Mouse (Mus musculus) midbrain, embryonic 16.5 days (tissue): ENCODE measurements around the gene Polg2. TPM values are rescaled to one million over a fixed set of nuclear protein-coding genes. Genes with fewer than 3 reads are reported as not detected.
A peak's percentile ranks its signal among the peaks of the same experiment; 100 is the strongest.

Experiments
- ATAC-seq: fragments of 200-750 bp; cut with Nextera tagmentation; 2 replicates; pipeline ENCODE4 v1.8.0; 2017; ENCODE audit warnings: moderate TSS enrichment
- H3K27ac ChIP-seq: fragments of 300-500 bp; sonication (generic); 2 replicates; pipeline ENCODE4 v1.5.1; 2014; ENCODE audit warnings: mild to moderate bottlenecking, low read length, mixed read lengths
- H3K27me3 ChIP-seq: fragments of 300-500 bp; sonication (generic); 2 replicates; pipeline ENCODE4 v1.6.1; 2014; ENCODE audit warnings: low read depth, low read length, mixed read lengths; ENCODE audit not compliant: control insufficient read depth, insufficient read depth
- H3K36me3 ChIP-seq: fragments of 300-500 bp; sonication (generic); 2 replicates; pipeline ENCODE4 v1.6.1; 2014; ENCODE audit warnings: mild to moderate bottlenecking, low read length, moderate library complexity, mixed read lengths; ENCODE audit not compliant: control insufficient read depth, insufficient read depth
- H3K4me1 ChIP-seq: fragments of 300-500 bp; sonication (generic); 2 replicates; pipeline ENCODE4 v1.6.1; 2014; ENCODE audit warnings: mild to moderate bottlenecking, low read length, mixed read lengths; ENCODE audit not compliant: control insufficient read depth, insufficient read depth
- H3K4me2 ChIP-seq: fragments of 300-500 bp; sonication (generic); 2 replicates; pipeline ENCODE4 v1.6.1; 2014; ENCODE audit warnings: mild to moderate bottlenecking, low read length, mixed read lengths
- H3K4me3 ChIP-seq: fragments of 300-500 bp; sonication (generic); 2 replicates; pipeline ENCODE4 v1.5.1; 2014; ENCODE audit warnings: low read depth, mild to moderate bottlenecking, low read length, moderate library complexity, mixed read lengths
- H3K9ac ChIP-seq: fragments of 300-500 bp; sonication (generic); 2 replicates; pipeline ENCODE4 v1.6.1; 2014; ENCODE audit warnings: low read depth, low read length, mixed read lengths
- H3K9me3 ChIP-seq: fragments of 300-500 bp; sonication (generic); replicated peaks from 2 replicates; pipeline ENCODE4 v1.6.1; 2014; ENCODE audit warnings: mild to moderate bottlenecking, low read length, mixed read lengths; ENCODE audit not compliant: control insufficient read depth, poor library complexity, severe bottlenecking
- WGBS: fragments of 180-500 bp; shearing (Covaris S2); extraction: QIAGEN DNeasy Blood & Tissue Kit; methylation state at CpG from one replicate; pipeline ENCODE4 v1.1.7; 2014; 5-methylcytosine and 5-hydroxymethylcytosine counted together
- polyA plus RNA-seq: library from polyadenylated mRNA; unstranded; fragments of >200 nt; fragmentation: Nextera tagmentation; extraction: Ambion mirVana; gene quantifications from 2 replicates; pipeline ENCODE4 v1.2.1, GENCODE M21; 2015

The Polg2 gene
- polyA plus RNA-seq, 1 experiment from 2014 or later, result 9.6 TPM

DNA sequence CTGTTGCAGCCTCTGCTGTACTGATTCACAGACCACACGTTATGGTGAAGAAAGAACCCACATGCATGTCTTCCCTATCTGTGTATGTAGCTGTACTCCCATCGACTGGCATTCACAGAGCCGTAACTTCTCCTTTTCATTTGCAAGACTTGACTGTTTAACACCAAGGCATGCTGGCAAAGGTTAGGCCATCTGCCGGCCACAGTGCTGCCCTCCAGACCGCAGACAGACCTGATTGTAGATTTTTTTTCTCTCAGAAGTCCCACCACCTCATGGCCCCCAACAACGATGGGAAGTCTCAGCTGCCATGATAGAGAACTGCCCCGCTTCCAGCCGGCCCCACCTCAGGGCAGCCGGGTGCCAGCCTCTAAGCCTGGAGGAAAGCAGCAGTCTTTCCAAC, 40.3 kb upstream of the Polg2 start:
- peaks cover 23% of the 10 kb centered on the region for H3K36me3 ChIP-seq
- H3K27me3 ChIP-seq, result no peaks in the 10 kb centered on the region
- no peak overlapping the region for H3K4me3 ChIP-seq
- no peak overlapping the region for H3K4me2 ChIP-seq
- H3K4me1 ChIP-seq, result 0 out of 2 replicates have a peak, but pooled peaks cover 4% of the 10 kb centered on the region
- H3K9me3 ChIP-seq, result no peaks in the 10 kb centered on the region
- no peak overlapping the region for H3K9ac ChIP-seq
- no peak for ATAC-seq
- no peak overlapping the region for H3K27ac ChIP-seq
- WGBS, result 85% methylated on average over 9 of the region's 9 CpGs

DNA sequence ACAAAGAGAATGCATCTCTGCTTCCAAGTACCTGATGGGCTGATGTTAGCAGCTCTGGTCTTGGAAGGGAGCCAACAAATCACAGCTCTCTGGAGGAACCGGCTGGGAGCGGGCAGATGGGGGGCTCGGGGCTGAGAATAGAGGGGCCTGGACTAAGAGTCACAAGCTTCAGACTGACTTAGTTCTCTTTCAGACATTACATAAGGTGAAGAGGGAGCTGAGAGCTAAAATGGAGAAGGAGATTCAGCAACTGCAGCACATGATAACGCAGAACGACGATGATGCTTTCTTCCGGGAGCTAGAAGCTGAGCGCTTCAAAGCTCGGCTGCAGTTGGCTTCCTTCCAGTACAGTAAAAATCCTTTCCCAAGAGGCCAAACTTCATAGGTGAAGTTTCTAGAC, 39.0 kb upstream of the Polg2 start:
- H3K36me3 ChIP-seq, result peaks cover 24% of the 10 kb centered on the region
- no peak overlapping the region for H3K9ac ChIP-seq
- H3K27me3 ChIP-seq, result no peaks in the 10 kb centered on the region
- WGBS, result 49% methylated on average over 9 of the region's 9 CpGs
- no peaks in the 10 kb centered on the region for H3K9me3 ChIP-seq
- no peak overlapping the region for H3K4me2 ChIP-seq
- peak overlapping the region; percentile 53; the same call in 1 of the 2 replicates for H3K27ac ChIP-seq
- 0 out of 2 replicates have a peak, but pooled peaks cover 4% of the 10 kb centered on the region for H3K4me1 ChIP-seq
- H3K4me3 ChIP-seq, result no peak overlapping the region
- 0 out of 2 replicates have a peak, but pooled peaks have one; percentile 36 for ATAC-seq

DNA sequence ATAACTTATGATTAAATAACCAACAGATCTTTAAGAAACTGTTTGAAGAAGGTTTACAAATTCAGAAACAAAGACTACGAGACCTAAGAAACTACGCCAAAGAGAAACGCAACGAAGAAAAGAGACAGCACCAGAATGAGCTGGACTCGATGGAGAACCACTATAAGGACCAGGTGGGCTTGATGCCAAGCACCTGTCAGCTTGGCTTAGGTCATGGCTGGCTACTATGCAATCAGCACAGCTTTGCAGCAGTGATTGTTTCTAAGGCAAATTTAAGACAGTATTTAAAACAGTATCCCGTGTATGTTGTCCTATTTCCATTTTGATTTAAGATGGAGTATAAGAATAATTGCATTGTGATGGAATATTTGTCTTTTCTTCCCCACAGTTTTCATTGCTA, 38.5 kb upstream of the Polg2 start:
- ATAC-seq, result no peak
- H3K27me3 ChIP-seq, result no peaks in the 10 kb centered on the region
- H3K36me3 ChIP-seq, result peaks cover 24% of the 10 kb centered on the region
- H3K27ac ChIP-seq, result peak overlapping the region; percentile 53; the same call in 1 of the 2 replicates
- whole genome bisulfite sequencing, result 73% methylated on average over 6 of the region's 6 CpGs
- H3K4me2 ChIP-seq, result no peak overlapping the region
- 0 out of 2 replicates have a peak, but pooled peaks cover 4% of the 10 kb centered on the region for H3K4me1 ChIP-seq
- no peak overlapping the region for H3K9ac ChIP-seq
- H3K4me3 ChIP-seq, result no peak overlapping the region
- no peaks in the 10 kb centered on the region for H3K9me3 ChIP-seq

DNA sequence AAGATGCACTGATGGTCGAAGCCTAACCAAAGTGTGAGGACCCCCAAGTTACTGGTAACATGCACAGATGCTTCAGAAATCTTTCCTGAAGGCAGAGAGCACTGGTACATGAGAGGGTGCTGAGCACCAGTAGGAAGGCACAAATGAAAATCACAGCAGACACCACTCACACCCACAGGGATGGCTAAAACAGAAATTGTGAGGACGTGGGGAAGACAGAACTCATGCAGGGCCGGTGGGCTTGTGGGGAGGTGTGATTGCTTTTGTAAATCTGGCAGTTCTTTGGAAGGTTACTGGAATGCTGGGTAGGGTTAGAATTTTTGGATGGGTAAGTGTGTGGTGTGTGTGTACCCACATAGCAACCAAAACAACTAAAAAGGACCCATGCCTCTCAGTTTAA, 37.8 kb upstream of the Polg2 start:
- Histone ChIP-seq H3K4me1 (0 out of 2 replicates have a peak, but pooled peaks cover 4% of the 10 kb centered on the region), H3K4me2 (no peak overlapping the region), H3K27ac (0 out of 2 replicates have a peak overlapping the region, but pooled peaks have one; percentile 12), H3K27me3 (no peaks in the 10 kb centered on the region), H3K9me3 (no peaks in the 10 kb centered on the region), H3K4me3 (no peak overlapping the region), H3K36me3 (peaks cover 28% of the 10 kb centered on the region), H3K9ac (no peak overlapping the region)
- 78% methylated on average over 3 of the region's 3 CpGs for WGBS
- no peak for ATAC-seq

DNA sequence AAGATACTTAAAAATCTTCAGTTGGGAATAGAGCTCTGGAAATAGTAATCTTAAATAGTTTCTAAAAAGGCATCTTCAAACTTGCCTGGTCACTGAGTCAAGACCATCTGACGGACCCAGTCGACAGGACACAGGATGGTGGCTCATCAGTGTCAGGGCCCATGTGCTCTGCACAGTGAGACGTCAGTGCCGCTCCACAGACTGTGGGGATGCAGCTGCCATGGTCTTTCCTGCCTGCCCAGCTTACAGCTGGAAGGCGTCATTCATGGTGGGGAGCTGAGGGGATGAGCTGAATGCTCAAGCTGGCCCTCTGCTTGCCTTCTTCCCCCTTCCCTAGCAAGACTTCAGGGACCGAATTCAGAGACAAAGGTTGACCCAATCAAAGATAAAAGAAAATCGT, 37.0 kb upstream of the Polg2 start:
- 75% methylated on average over 7 of the region's 7 CpGs for WGBS
- peaks cover 28% of the 10 kb centered on the region for H3K36me3 ChIP-seq

DNA sequence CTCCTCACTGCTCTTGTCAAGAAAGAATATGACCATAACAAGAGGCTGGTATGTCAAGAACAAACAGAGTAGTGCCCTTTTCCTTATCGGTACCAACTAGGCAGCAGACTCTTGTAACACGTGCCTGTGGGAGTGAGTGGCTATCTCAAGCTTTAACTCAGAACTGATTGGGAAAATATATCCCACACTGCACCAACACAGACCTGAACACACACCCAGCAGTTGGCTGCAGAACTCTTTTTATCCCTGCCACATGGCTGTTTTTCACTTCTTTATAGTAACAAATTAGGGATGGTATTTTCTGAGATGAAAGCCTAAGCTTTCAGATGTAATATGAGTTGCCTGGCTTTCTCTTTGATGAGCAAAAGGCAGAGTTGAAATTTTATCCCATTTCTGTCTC, 36.4 kb upstream of the Polg2 start:
- Histone ChIP-seq H3K9me3 (no peaks in the 10 kb centered on the region), H3K4me3 (no peak overlapping the region), H3K36me3 (peaks cover 30% of the 10 kb centered on the region), H3K4me1 (0 out of 2 replicates have a peak, but pooled peaks cover 4% of the 10 kb centered on the region), H3K9ac (no peak overlapping the region), H3K4me2 (no peak overlapping the region), H3K27me3 (no peaks in the 10 kb centered on the region), H3K27ac (no peak overlapping the region)
- no peak for ATAC-seq
- WGBS, result 90% methylated on average over 2 of the region's 2 CpGs

More for the DNA sequence above, 37.0 kb upstream of the Polg2 start:
- Histone ChIP-seq H3K4me1 (0 out of 2 replicates have a peak, but pooled peaks cover 4% of the 10 kb centered on the region), H3K27ac (no peak overlapping the region), H3K4me3 (no peak overlapping the region), H3K4me2 (no peak overlapping the region), H3K9me3 (no peaks in the 10 kb centered on the region), H3K27me3 (no peaks in the 10 kb centered on the region), H3K9ac (no peak overlapping the region)
- no peak for ATAC-seq

DNA sequence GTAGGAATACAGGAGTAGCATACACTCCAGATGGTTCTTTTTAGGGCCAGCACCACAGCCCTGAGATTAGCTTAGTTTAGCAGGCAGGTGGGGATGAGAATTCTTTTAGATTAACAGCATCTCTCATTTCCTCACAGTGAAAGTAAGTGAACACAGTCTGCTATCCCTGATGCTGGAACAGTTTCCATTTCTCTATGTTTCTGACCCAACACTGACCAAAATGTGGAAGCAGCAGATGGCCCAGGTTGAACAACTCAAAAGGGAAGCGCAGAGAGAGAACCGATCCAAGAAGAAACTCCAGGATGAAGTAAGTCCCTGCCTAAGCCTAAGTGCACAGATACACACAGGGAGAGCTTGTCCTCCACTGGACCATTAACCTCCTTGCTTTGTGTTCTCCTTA, 36.0 kb upstream of the Polg2 start:
- H3K27ac ChIP-seq, result no peak overlapping the region
- 91% methylated on average over 2 of the region's 2 CpGs for WGBS
- no peak overlapping the region for H3K4me3 ChIP-seq
- ATAC-seq, result no peak
- 0 out of 2 replicates have a peak, but pooled peaks cover 4% of the 10 kb centered on the region for H3K4me1 ChIP-seq
- no peaks in the 10 kb centered on the region for H3K9me3 ChIP-seq
- H3K9ac ChIP-seq, result no peak overlapping the region
- H3K27me3 ChIP-seq, result no peaks in the 10 kb centered on the region
- H3K36me3 ChIP-seq, result peaks cover 31% of the 10 kb centered on the region
- no peak overlapping the region for H3K4me2 ChIP-seq

DNA sequence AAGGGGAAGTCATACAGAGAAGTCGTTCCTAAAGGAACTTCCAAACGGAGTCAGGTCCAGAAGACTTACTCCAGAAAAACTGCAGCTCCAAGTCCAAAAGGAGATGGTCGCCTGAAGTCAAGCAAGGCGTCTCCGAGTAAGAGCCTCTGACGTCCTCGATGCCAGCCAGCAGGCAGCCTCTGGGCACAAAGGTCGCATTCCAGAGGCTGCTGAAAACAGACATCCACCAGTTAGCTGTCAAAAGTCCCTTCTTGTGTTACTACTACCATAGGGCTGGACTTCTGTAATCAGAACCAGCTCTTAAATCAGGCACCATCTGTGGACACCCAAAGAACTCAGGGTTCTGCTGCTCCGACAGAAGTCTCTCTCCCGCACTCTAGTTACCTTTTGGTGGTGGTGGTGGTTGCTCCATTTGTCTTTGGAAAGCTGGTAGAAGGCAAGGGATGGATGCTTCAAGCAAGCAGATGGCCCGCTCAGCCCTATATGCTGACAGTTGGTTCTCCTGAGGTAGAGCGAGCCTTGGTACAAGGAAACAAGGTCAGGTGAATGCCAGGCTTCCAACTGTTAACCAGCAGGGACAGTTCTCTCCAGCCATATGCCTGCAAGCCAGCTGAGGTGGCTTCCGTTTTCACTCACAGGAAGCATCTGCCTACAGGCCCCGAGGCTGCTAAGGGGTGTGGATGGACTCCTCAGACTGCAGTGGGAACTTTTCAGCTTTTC, 35.4 kb upstream of the Polg2 start:
- H3K4me1 ChIP-seq, result 0 out of 2 replicates have a peak, but pooled peaks cover 4% of the 10 kb centered on the region
- 85% methylated on average over 14 of the region's 14 CpGs for WGBS
- H3K36me3 ChIP-seq, result peaks cover 30% of the 10 kb centered on the region
- H3K4me3 ChIP-seq, result no peak overlapping the region
- no peaks in the 10 kb centered on the region for H3K27me3 ChIP-seq
- no peak overlapping the region for H3K27ac ChIP-seq
- H3K4me2 ChIP-seq, result no peak overlapping the region
- ATAC-seq, result no peak
- H3K9ac ChIP-seq, result no peak overlapping the region
- H3K9me3 ChIP-seq, result no peaks in the 10 kb centered on the region

DNA sequence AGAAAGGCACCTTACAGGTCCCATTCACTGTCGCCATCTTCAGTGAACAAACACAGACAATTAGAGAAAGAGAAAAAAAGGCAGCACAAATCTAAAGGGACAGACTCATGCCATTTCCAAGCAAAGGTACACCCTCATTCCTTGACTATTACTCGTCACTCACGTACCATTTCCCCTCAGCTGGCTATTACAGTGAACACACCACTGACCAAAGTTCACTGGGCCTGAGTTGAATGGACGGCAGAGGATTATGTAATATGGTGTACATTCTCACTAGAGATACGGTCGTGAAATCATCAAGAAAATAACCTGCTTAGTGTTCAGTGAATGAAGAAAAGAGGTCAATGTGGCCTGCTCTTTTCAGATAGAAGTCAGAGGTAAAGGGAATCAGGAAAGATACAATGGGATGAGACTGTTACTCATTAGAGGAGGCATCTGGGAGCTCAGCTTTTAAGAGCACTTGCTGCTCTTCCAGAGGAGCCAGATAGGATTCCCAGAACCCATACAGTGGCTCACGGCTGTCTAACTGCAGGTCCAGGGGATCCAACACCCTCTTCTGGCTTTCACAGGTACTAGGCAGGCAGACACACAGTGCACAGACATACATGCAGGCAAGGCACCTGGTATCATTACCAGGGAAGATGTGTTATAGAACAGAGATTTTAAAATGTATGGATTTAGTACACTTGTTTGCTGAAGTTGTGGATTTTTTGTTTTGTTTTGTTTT, 33.2 kb upstream of the Polg2 start:
- Histone ChIP-seq H3K36me3 (peaks cover 26% of the 10 kb centered on the region), H3K27ac (no peak overlapping the region), H3K27me3 (no peaks in the 10 kb centered on the region), H3K9ac (no peak overlapping the region), H3K9me3 (no peaks in the 10 kb centered on the region), H3K4me2 (no peak overlapping the region), H3K4me3 (no peak overlapping the region), H3K4me1 (no peaks in the 10 kb centered on the region)
- 90% methylated on average over 7 of the region's 7 CpGs for whole genome bisulfite sequencing
- no peak for ATAC-seq
